Mouse (Mus musculus) MEL (cell line): ENCODE measurements around the gene Pold1. TPM values are rescaled to one million over a fixed set of nuclear protein-coding genes. Genes with fewer than 3 reads are reported as not detected.

ENCODE experiments used
- DNase-seq: peaks from one replicate; pipeline ENCODE4 v3.0.0; 2011; ENCODE audit warnings: low read depth, low spot score
- H3K27ac ChIP-seq: 2 replicates; pipeline ENCODE4 v1.5.1; 2012; ENCODE audit warnings: low read depth, mild to moderate bottlenecking, control low read depth, low read length, moderate library complexity; ENCODE audit not compliant: control insufficient read depth
- H3K27me3 ChIP-seq, 2 experiments: fragments of 150-350 bp in 1 of 2; sonication (generic) in 1 of 2; 2 replicates each; pipeline ENCODE4 v1.6.1; 2012; ENCODE audit warnings: low read length in 2 of 2, mild to moderate bottlenecking in 2 of 2, improper control_type of control experiment in 1 of 2, moderate library complexity in 1 of 2; ENCODE audit not compliant: insufficient read depth in 2 of 2, control insufficient read depth in 1 of 2
- H3K36me3 ChIP-seq, 2 experiments: 2 replicates each; pipeline ENCODE4 v1.6.1; 2012 to 2014; ENCODE audit warnings: low read length in 2 of 2, improper control_type of control experiment in 1 of 2, inconsistent platforms in 1 of 2, mild to moderate bottlenecking in 1 of 2; ENCODE audit not compliant: insufficient read depth in 2 of 2, control insufficient read depth in 1 of 2
- H3K4me1 ChIP-seq, 2 experiments: fragments of 150-350 bp in 1 of 2; sonication (generic) in 1 of 2; 2 replicates each; pipeline ENCODE4 v1.6.1; 2012; ENCODE audit warnings: low read length in 2 of 2, improper control_type of control experiment in 1 of 2, mild to moderate bottlenecking in 1 of 2; ENCODE audit not compliant: insufficient read depth in 2 of 2, control insufficient read depth in 1 of 2
- H3K4me3 ChIP-seq, 2 experiments: fragments of 150-350 bp in 1 of 2; sonication (generic) in 1 of 2; 2 replicates each; pipeline ENCODE4 v1.5.1; 2012; ENCODE audit warnings: low read depth in 2 of 2, low read length in 2 of 2, mild to moderate bottlenecking in 2 of 2, moderate library complexity in 2 of 2, control low read depth in 1 of 2, improper control_type of control experiment in 1 of 2; ENCODE audit not compliant: control insufficient read depth in 1 of 2, insufficient read depth in 1 of 2
- H3K79me2 ChIP-seq: 2 replicates; pipeline ENCODE4 v1.6.1; 2012; ENCODE audit warnings: mild to moderate bottlenecking, low read length, moderate library complexity; ENCODE audit not compliant: control insufficient read depth, poor library complexity, insufficient read depth
- H3K9ac ChIP-seq: 2 replicates; pipeline ENCODE4 v1.6.1; 2012; ENCODE audit warnings: low read depth, mild to moderate bottlenecking, control low read depth, low read length, moderate library complexity; ENCODE audit not compliant: control insufficient read depth, poor library complexity, severe bottlenecking
- H3K9me3 ChIP-seq: fragments of 150-350 bp; sonication (generic); replicated peaks from 2 replicates; pipeline ENCODE4 v1.6.1; 2012; ENCODE audit warnings: mild to moderate bottlenecking, low read length, improper control_type of control experiment, moderate library complexity; ENCODE audit not compliant: insufficient read depth
- BHLHE40 ChIP-seq: IDR thresholded peaks from 2 replicates; pipeline ENCODE4 v1.6.1; 2012; ENCODE audit warnings: low read depth, mild to moderate bottlenecking, inconsistent platforms, low read length, improper control_type of control experiment, borderline replicate concordance
- CHD1 ChIP-seq: IDR thresholded peaks from 2 replicates; pipeline ENCODE4 v1.6.1; 2012; ENCODE audit warnings: low read depth, mild to moderate bottlenecking, inconsistent platforms, low read length, improper control_type of control experiment
- CHD2 ChIP-seq: IDR thresholded peaks from 2 replicates; pipeline ENCODE4 v1.6.1; 2011; ENCODE audit warnings: low read length, improper control_type of control experiment
- E2F4 ChIP-seq: IDR thresholded peaks from 2 replicates; pipeline ENCODE4 v1.6.1; 2011; ENCODE audit warnings: low read depth, low read length, improper control_type of control experiment, borderline replicate concordance
- ELF1 ChIP-seq: IDR thresholded peaks from 2 replicates; pipeline ENCODE4 v1.6.1; 2014; ENCODE audit warnings: low read depth, mild to moderate bottlenecking, inconsistent platforms, low read length, improper control_type of control experiment, moderate library complexity
- EP300 ChIP-seq, 2 experiments: IDR thresholded peaks; 2 replicates each; pipeline ENCODE4 v1.6.1; 2011; ENCODE audit warnings: improper control_type of control experiment in 2 of 2, low read length in 2 of 2, low read depth in 1 of 2, mild to moderate bottlenecking in 1 of 2
- ETS1 ChIP-seq: IDR thresholded peaks from 2 replicates; pipeline ENCODE4 v1.6.1; 2012; ENCODE audit warnings: low read depth, mild to moderate bottlenecking, inconsistent platforms, low read length, improper control_type of control experiment, moderate library complexity
- GATA1 ChIP-seq: IDR thresholded peaks from 2 replicates; pipeline ENCODE4 v1.6.1; 2011; ENCODE audit warnings: low read depth, low read length, improper control_type of control experiment
- HCFC1 ChIP-seq: IDR thresholded peaks from 2 replicates; pipeline ENCODE4 v1.6.1; 2012; ENCODE audit warnings: low read depth, mild to moderate bottlenecking, inconsistent platforms, low read length, improper control_type of control experiment, moderate library complexity
- JUND ChIP-seq: IDR thresholded peaks from 2 replicates; pipeline ENCODE4 v1.6.1; 2011; ENCODE audit warnings: low read depth, mild to moderate bottlenecking, improper control_type of control experiment, low read length
- MAFK ChIP-seq: IDR thresholded peaks from 2 replicates; pipeline ENCODE4 v1.6.1; 2011; ENCODE audit warnings: low read depth, mild to moderate bottlenecking, low read length, improper control_type of control experiment, borderline replicate concordance
- MAX ChIP-seq: IDR thresholded peaks from 2 replicates; pipeline ENCODE4 v1.6.1; 2011; ENCODE audit warnings: low read length, improper control_type of control experiment
- MEF2A ChIP-seq: IDR thresholded peaks from 2 replicates; pipeline ENCODE4 v1.6.1; 2014; ENCODE audit warnings: low read depth, mild to moderate bottlenecking, inconsistent platforms, low read length, improper control_type of control experiment; ENCODE audit not compliant: poor library complexity, insufficient replicate concordance, severe bottlenecking; ENCODE audit errors: extremely low read depth
- MXI1 ChIP-seq: IDR thresholded peaks from 2 replicates; pipeline ENCODE4 v1.6.1; 2011; ENCODE audit warnings: mild to moderate bottlenecking, low read depth, low read length, improper control_type of control experiment
- MYB ChIP-seq: IDR thresholded peaks from 2 replicates; pipeline ENCODE4 v1.6.1; 2011; ENCODE audit warnings: mild to moderate bottlenecking, low read depth, low read length, improper control_type of control experiment
- NELFE ChIP-seq: IDR thresholded peaks from 2 replicates; pipeline ENCODE4 v1.6.1; 2011; ENCODE audit warnings: low read depth, low read length, improper control_type of control experiment
- NRF1 ChIP-seq: IDR thresholded peaks from 2 replicates; pipeline ENCODE4 v1.6.1; 2014; ENCODE audit warnings: low read depth, mild to moderate bottlenecking, inconsistent platforms, low read length, improper control_type of control experiment, moderate library complexity; ENCODE audit not compliant: poor library complexity, insufficient read depth, severe bottlenecking
- POLR2A ChIP-seq, 2 experiments: IDR thresholded peaks; 2 replicates each; pipeline ENCODE4 v1.6.1; 2011 to 2012; ENCODE audit warnings: low read length in 2 of 2, mild to moderate bottlenecking in 2 of 2, control low read depth in 1 of 2, improper control_type of control experiment in 1 of 2, low read depth in 1 of 2, moderate library complexity in 1 of 2; ENCODE audit not compliant: control insufficient read depth in 1 of 2, insufficient read depth in 1 of 2, poor library complexity in 1 of 2
- POLR2AphosphoS2 ChIP-seq: IDR thresholded peaks from 2 replicates; pipeline ENCODE4 v1.6.1; 2011; ENCODE audit warnings: low read length, improper control_type of control experiment
- RAD21 ChIP-seq: IDR thresholded peaks from 2 replicates; pipeline ENCODE4 v1.6.1; 2011; ENCODE audit warnings: mild to moderate bottlenecking, low read depth, low read length, improper control_type of control experiment
- TAL1 ChIP-seq: IDR thresholded peaks from 2 replicates; pipeline ENCODE4 v1.6.1; 2012; ENCODE audit warnings: mild to moderate bottlenecking, inconsistent platforms, low read length, moderate library complexity, mixed read lengths
- TCF12 ChIP-seq: IDR thresholded peaks from 2 replicates; pipeline ENCODE4 v1.6.1; 2014; ENCODE audit warnings: low read depth, mild to moderate bottlenecking, inconsistent platforms, low read length, improper control_type of control experiment, moderate library complexity
- UBTF ChIP-seq: IDR thresholded peaks from 2 replicates; pipeline ENCODE4 v1.6.1; 2012; ENCODE audit warnings: low read depth, mild to moderate bottlenecking, inconsistent platforms, low read length, improper control_type of control experiment, moderate library complexity, borderline replicate concordance; ENCODE audit not compliant: insufficient read depth
- USF1 ChIP-seq: IDR thresholded peaks from 2 replicates; pipeline ENCODE4 v1.6.1; 2014; ENCODE audit warnings: low read depth, mild to moderate bottlenecking, inconsistent platforms, low read length, improper control_type of control experiment, moderate library complexity
- USF2 ChIP-seq, 2 experiments: IDR thresholded peaks; 2 replicates each; pipeline ENCODE4 v1.6.1; 2011 to 2012; ENCODE audit warnings: improper control_type of control experiment in 2 of 2, low read length in 2 of 2, borderline replicate concordance in 1 of 2, inconsistent platforms in 1 of 2, low read depth in 1 of 2, mild to moderate bottlenecking in 1 of 2; ENCODE audit not compliant: insufficient read depth in 1 of 2
- ZKSCAN1 ChIP-seq: IDR thresholded peaks from 2 replicates; pipeline ENCODE4 v1.6.1; 2012; ENCODE audit warnings: low read depth, mild to moderate bottlenecking, inconsistent platforms, low read length, improper control_type of control experiment, moderate library complexity
- ZMIZ1 ChIP-seq: IDR thresholded peaks from 2 replicates; pipeline ENCODE4 v1.6.1; 2012; ENCODE audit warnings: low read depth, mild to moderate bottlenecking, inconsistent platforms, low read length, improper control_type of control experiment, moderate library complexity
- ZNF384 ChIP-seq: IDR thresholded peaks from 2 replicates; pipeline ENCODE4 v1.6.1; 2012; ENCODE audit warnings: low read depth, mild to moderate bottlenecking, inconsistent platforms, low read length, improper control_type of control experiment
- polyA plus RNA-seq, 2 experiments: library from polyadenylated mRNA; stranded (reverse) in 1 of 2; unstranded in 1 of 2; fragments of >175 nt in 1 of 2; fragments of >200 nt in 1 of 2; gene quantifications; 2 replicates each; pipeline versions ENCODE4 v1.2.1 to v1.2.4; 2012; ENCODE audit warnings: low replicate concordance in 2 of 2, low read depth in 1 of 2; ENCODE audit not compliant: insufficient read length in 2 of 2, insufficient read depth in 1 of 2, missing spikeins in 1 of 2
- total RNA-seq: library from RNA; depleted of rRNA; stranded (reverse); fragments of 300-350 nt; gene quantifications from 2 replicates; pipeline ENCODE4 v1.2.3, GENCODE M21; 2012

The Pold1 gene
- total and polyA plus RNA-seq, 3 experiments: 87.8 to 104 TPM; not detected in 1

GRCm38 (mm10) chr7:44525126-44525832 is 23.4 kb downstream of the Pold1 start:
- Histone ChIP-seq H3K27me3 (peaks cover 0 to 1% of the 10 kb centered on the region in 2 experiments; a peak in 2 of 4 replicates), H3K79me2 (no peaks in the 10 kb centered on the region; the same call in 1 of the 2 replicates), H3K4me1 (peaks cover 0 to 6% of the 10 kb centered on the region in 2 experiments; a peak in 2 of 4 replicates), H3K27ac (no peak overlapping the region), H3K4me3 (no peak overlapping the region), H3K9ac (no peak overlapping the region), H3K36me3 (0 out of 4 replicates have a peak, but pooled peaks cover 0 to 2% of the 10 kb centered on the region in 2 experiments), H3K9me3 (no peaks in the 10 kb centered on the region)
- no peak for TF ChIP-seq RAD21
- no peak for TF ChIP-seq E2F4
- no peak for TF ChIP-seq USF1
- TF ChIP-seq CHD2: no peak
- TF ChIP-seq ZNF384: no peak
- TF ChIP-seq ZMIZ1: no peak
- no peak for TF ChIP-seq ELF1
- no peak for TF ChIP-seq UBTF
- TF ChIP-seq POLR2A (IDR thresholded peaks at IDR 0.05; ENCODE audit: control insufficient read depth in 1 of 2, insufficient read depth in 1 of 2, low read depth in 1 of 2, low read length in 2 of 2, poor library complexity in 1 of 2): no peak
- no peak for TF ChIP-seq HCFC1
- no peak for TF ChIP-seq CHD1
- TF ChIP-seq MXI1: no peak
- no peak for TF ChIP-seq ETS1
- TF ChIP-seq TCF12: no peak
- TF ChIP-seq POLR2AphosphoS2: no peak
- no peak for TF ChIP-seq MYB
- TF ChIP-seq MAFK: no peak
- no peak for TF ChIP-seq USF2 (IDR thresholded peaks at IDR 0.05; ENCODE audit: borderline replicate concordance in 1 of 2, insufficient read depth in 1 of 2, low read depth in 1 of 2, low read length in 2 of 2)
- TF ChIP-seq JUND: no peak
- DNase-seq: no peak

GRCm38 (mm10) chr7:44524502-44524901 is 24.1 kb downstream of the Pold1 start, which contains the start of gene Mybpc2:
Mybpc2 (minus strand) TSS chr7:44524656.
- 0 out of 4 replicates have a peak, but pooled peaks cover 0 to 2% of the 10 kb centered on the region in 2 experiments for H3K36me3 ChIP-seq
- TF ChIP-seq NRF1 (no peak), MAX (no peak), MAFK (no peak), GATA1 (no peak), EP300 (IDR thresholded peaks at IDR 0.05; ENCODE audit: low read depth in 1 of 2, low read length in 2 of 2) (no peak), CHD2 (no peak), E2F4 (no peak), NELFE (no peak), POLR2AphosphoS2 (no peak), POLR2A (IDR thresholded peaks at IDR 0.05; ENCODE audit: control insufficient read depth in 1 of 2, insufficient read depth in 1 of 2, low read depth in 1 of 2, low read length in 2 of 2, poor library complexity in 1 of 2) (no peak), CHD1 (no peak), TAL1 (no peak), JUND (no peak), BHLHE40 (no peak), MEF2A (no peak), ZKSCAN1 (no peak), ETS1 (no peak)
- DNase-seq: no peak

More at GRCm38 (mm10) chr7:44524502-44524901, 24.1 kb downstream of the Pold1 start, which contains the start of gene Mybpc2:
- H3K9me3 ChIP-seq: no peaks in the 10 kb centered on the region
- no peak within 1 kb of the TSS for H3K27ac ChIP-seq
- no peaks in the 10 kb centered on the region; the same call in 1 of the 2 replicates for H3K79me2 ChIP-seq
- peaks cover 0 to 6% of the 10 kb centered on the region in 2 experiments; a peak in 2 of 4 replicates for H3K4me1 ChIP-seq
- H3K27me3 ChIP-seq: peaks cover 0 to 1% of the 10 kb centered on the region in 2 experiments; a peak in 2 of 4 replicates
- no peak within 1 kb of the TSS for H3K9ac ChIP-seq
- no peak within 1 kb of the TSS for H3K4me3 ChIP-seq
